Mouse (Mus musculus): ENCODE results near the gene Pusl1.

GRCm38 (mm10) chr4:155901205-155901604 lies 9.6 kb upstream of the Pusl1 start:
- TF ChIP-seq CTCF (IDR thresholded peaks at IDR 0.05) (no peak), POLR2A (IDR thresholded peaks at IDR 0.05; ENCODE audit: insufficient read depth, low read depth, low read length) (no peak)
